Mouse (Mus musculus): ENCODE results near the gene Nkg7.
"Not testable (repeated sequence)": the region's sequence is repeated elsewhere in the genome, so short reads cannot be mapped to it uniquely, and the experiment has no call there.

Nkg7 gene

DNA sequence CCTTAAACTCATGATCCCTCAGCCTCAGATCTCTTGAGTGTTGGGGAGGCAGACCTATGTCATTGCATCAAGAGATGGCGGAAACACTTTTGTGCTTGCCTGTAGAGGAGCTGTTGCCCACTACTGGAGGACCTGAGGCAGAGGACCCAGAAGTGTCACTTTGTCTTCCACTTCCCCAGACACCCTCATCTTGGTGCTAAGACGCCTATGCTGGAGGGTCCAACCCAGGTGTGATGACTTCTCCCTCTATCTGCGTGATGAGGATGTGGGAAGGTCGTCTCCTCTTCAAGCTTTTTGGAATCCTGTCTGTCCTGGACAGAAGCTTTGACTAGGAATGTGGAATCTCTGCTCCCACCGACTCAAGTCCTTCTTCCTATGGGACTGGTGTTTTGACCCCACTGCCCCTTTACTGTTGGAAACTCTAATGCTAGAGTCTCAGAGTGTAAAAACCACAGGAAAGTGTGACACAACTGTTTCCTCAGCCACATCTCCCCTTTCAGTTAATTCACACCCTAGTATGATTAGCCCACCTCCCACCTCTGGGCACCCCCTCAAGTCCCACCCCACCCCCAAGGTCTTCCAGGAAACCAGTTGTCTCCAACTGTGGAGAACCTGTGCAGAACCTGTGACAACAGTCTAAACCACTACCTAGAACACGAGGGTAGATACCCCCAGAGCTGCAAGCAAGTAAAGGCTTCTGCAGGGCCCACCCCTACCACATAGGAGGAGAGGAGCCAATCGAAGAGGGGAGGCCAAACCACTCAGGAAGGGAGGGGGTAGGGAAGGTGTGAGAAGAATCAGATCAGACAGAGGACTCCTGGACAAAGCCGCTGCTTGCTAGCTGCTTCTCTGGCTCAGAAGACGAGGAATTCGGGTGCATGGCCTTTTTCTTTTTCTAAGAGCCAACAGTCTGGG, at the start of gene Nkg7:
Gene Nkg7, plus strand, starts transcription at position 733 of the 915 bp plus-strand sequence.
- DNase-seq (ENCODE audit: low read depth, low spot score) = no peak

DNA sequence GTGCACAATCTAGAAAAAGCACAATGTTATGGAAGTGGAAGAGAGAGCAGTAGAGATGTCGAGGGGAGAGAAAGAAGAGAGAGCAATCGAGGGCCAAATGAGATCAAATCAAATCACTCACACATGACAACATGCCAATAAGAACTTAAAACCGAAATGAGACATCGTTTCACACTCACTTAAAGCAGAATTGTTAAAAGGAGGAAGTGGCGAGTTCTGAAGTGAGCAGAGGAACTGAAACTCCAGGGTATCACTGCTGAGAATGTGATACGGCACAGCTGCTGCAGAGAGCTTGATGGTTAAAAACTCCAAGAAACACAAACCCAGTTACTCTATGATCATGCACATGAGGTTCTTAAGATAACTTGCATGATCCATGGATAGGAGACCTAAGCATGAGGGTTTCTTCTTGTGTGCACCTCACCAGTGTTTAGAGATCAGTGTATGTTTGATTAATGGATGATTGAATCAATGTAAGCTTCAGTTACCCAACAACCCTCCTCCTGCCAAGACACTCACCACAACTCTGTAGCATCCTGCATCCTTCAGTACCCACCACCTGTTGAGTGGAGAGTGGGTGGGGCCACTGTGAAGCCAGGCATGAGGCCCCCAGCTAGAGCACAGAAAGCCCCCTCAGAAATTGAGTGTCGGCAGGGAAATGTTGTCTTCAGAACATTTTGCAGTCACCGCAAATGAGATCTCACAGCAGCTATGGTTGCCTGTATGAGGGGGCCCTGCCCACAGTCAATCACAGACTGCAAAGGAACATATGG, 44.3 kb upstream of the Nkg7 start:
- DNase-seq (ENCODE audit: low read depth, low spot score) = no peak

DNA sequence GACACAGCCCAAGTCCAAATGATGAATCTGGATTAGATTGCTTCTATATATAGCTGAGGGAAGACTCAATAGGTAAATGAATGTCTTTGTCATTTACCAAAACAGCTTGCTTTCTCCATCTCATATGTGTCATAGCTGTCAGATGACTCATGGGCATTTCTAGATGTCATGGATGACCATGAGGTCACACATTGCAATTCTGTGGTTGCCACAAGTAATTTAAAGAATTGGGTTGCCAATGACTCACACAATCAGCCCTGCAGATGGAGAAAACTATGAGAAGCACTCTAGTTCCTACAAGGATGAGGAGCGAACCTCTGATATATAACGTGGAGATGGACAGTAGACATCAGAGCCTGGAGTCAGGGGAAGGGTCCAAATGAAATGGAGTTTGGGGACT, 37.4 kb upstream of the Nkg7 start:
- DNase-seq (ENCODE audit: low read depth, low spot score) = no peak

DNA sequence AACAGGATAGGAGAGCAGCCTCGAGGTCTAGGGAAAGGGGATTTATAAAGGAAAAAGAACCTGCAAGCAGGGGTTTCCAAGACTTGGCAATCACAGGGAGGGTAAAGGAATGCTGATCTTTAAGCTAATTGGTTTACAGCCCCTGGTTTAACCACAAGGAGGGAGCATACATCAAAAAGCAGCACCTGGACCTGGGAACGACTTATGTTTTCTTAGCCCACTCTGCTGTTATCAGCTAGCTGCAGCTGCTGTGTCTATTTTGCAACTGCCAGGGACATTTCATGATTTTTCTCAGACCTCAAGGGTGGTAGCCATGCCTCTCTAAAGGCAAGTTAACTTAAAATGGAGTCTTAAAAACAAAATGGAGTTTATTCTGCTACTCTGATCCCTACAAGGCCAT, 34.2 kb upstream of the Nkg7 start:
- DNase-seq (ENCODE audit: low read depth, low spot score) = no peak

GRCm38 (mm10) chr7:43407573-43407972, 29.3 kb upstream of the Nkg7 start:
- no peak for DNase-seq (ENCODE audit: low read depth, low spot score)

DNA sequence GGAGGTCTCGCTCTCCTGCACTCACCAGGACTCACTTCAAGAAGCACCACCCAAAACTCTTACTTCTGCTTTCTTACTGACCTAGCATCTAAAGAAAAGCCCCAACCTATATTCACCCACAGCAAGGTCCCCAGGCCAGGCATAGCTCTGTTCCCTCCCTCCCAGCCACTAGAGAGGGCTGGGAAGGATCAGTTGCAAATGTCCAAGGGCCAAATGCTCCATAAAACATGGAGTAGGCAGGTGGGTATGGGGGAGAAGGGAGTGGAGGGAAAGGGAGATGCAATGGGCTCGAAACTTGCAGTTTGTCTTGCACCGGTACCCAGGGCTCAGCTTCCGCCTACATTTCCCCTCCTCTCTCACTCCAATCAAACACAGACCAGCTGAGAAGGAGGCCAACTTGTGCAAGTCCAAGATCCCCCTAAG, 28.7 kb upstream of the Nkg7 start, which contains the start of gene Siglecg:
Gene Siglecg, plus strand, starts transcription at position 74 of the 423 bp plus-strand sequence.
- no peak for DNase-seq (ENCODE audit: low read depth, low spot score)

DNA sequence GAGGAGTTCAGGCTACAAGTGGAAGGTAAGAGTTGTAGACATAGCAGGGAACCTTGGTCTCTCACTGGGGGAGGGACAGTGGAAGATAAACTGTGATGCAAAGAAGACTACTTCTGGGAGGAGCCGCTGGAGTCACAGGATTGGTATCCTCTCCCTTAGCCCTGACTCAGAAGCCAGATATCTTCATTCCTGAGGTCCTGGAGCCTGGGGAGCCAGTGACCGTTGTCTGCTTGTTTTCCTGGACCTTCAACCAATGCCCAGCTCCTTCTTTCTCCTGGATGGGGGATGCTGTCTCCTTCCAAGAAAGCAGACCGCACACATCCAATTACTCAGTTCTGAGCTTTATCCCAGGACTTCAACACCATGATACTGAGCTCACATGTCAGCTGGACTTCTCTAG, 27.8 kb upstream of the Nkg7 start:
- no peak for DNase-seq (ENCODE audit: low read depth, low spot score)

- DNase-seq (ENCODE audit: low read depth, low spot score) = not testable (repeated sequence)
Observed at GRCm38 (mm10) chr7:43411724-43412123, 25.1 kb upstream of the Nkg7 start.

DNA sequence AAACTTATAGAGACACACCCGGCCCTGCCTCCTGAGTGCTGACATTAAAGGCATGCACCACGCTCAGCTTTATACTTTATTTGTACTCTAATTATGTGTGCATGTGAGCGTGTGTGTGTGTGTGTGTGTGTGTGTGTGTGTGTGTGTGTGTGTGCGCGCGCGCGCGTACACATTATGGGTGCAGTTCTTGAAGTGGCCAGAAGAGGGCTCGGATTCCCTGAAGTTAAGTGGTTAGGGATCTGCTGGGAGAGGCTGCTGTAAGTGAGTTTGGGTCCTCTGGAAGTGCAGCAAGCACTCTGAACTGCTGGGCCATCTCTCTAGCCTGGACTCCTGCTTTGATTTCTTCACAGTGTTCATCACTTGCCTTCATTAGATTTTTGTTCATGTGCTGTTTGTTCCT, 19.6 kb upstream of the Nkg7 start:
- peak; percentile 84 for DNase-seq (ENCODE audit: low read depth, low spot score)

DNA sequence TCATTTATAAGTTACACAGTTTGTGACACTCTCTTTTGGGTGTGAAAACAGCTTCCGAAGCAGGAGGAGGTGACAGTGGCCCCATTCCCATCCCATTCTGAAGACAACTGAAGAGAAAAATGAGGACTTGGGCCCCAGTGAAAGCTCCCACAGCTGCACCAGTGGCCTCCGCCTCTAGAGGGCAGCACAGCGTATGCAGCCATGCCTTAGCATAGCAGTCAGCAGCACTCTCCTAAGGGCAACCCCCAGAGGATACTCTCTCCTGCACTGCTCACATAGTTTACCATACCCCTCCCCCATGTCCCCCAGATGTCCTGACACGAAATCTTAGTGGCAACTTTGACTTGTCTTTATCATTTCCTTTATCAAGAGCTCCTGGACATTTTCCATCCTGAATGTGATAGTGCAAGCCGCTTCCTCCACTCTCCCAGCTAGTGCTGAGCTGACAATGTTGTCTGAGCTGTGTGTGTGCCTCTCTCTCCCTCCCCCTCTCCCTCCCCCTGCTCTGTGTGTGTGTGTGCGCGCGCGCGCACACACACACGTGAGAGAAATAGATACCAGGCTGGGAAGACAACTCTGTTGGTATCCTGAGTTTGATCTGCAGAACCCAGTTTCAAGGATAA, 13.8 kb upstream of the Nkg7 start:
- peak; percentile 91 for DNase-seq (ENCODE audit: low read depth, low spot score)

- DNase-seq (ENCODE audit: low read depth, low spot score) = no peak
Observed at GRCm38 (mm10) chr7:43423991-43424625, 12.8 kb upstream of the Nkg7 start.

- peak; percentile 34 for DNase-seq (ENCODE audit: low read depth, low spot score)
Observed at GRCm38 (mm10) chr7:43427406-43427805, 9.5 kb upstream of the Nkg7 start, which contains the start of gene Lim2. Gene Lim2, plus strand, starts transcription at chr7:43427670.

DNA sequence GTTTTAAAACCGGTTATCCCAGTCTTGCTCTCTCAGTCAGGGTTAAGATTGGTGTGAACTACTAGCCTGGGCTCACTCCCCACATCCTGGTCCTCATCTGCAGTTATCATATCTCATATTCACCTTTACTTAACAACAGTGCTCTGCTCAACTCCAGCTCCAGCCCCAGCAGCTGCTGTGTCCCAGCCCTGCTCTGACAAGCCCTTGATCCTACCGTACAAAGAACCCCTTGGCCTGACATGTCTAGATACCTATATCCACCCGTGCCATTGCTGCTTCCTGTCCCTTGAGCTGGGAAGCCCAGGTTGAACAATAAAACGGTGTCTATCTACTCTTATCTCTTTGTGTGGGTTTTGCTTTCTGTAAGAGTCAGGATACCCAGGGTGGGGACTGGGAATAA, 7.4 kb upstream of the Nkg7 start:
- no peak for DNase-seq (ENCODE audit: low read depth, low spot score)

- peak; percentile 53 for DNase-seq (ENCODE audit: low read depth, low spot score)
Observed at GRCm38 (mm10) chr7:43432891-43433290, 4.0 kb upstream of the Nkg7 start.

GRCm38 (mm10) chr7:43434676-43435075, 2.2 kb upstream of the Nkg7 start:
- DNase-seq (ENCODE audit: low read depth, low spot score) = no peak

DNA sequence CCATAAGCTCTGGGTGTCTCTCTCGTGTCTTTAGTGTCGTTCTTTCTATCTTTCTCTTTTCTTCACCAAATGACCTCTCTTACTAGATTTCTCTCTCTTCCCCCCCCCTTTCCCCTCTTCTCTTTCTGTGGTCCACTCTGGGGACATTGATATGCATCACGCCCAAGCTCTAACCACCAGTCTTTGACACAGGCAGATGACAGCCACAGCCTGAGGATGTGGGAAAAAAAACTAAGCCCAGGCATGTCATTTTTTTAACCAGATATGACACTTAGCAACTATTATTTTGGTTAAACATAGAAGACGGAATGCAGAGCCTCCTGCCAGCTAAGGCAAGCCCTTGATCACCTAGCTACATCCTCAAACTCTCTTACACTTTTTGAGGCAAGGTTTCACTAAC, 1.7 kb downstream of the Nkg7 start:
- no peak for DNase-seq (ENCODE audit: low read depth, low spot score)

DNA sequence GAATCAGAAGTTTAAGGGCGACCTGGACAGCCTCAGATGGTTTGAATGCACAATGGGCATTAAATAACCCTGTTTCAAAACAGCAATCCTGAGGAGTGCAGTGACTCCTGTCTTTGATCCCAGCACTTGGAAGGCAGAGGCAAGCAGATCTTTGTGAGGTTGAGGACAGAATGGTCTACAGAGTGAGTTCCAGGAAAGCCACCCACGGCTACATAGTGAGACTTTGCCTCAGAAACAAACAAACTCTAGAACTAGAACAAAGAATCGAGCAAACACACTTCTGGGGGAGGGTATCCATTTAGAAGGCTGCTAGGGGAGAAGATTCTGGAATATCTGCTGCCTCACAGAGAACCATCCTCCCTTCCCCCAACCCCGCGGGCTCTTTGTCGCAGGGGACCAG, 3.6 kb downstream of the Nkg7 start, which contains the start of gene Cldnd2:
Gene Cldnd2, plus strand, starts transcription at position 301 of the 400 bp plus-strand sequence.
- no peak for DNase-seq (ENCODE audit: low read depth, low spot score)

DNA sequence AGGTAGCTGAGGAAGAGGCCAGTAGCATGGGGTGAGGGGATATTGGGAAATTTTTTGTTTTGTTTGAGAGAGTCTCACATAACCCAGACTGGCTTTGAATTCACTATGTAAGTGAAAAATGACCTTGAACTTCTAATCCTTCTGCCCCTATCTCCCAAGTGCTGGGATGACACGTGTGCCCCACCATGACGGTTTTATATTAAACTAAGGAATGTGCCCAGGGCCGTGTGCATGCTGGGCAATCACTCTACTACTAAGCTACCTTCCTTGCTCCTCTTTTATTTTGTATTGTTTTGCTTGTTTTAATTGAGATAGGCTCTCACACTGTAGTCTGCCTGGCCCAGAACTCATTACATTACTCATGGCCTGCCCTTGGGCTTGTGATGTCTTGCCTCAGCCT, 4.2 kb downstream of the Nkg7 start:
- DNase-seq (ENCODE audit: low read depth, low spot score) = no peak

DNA sequence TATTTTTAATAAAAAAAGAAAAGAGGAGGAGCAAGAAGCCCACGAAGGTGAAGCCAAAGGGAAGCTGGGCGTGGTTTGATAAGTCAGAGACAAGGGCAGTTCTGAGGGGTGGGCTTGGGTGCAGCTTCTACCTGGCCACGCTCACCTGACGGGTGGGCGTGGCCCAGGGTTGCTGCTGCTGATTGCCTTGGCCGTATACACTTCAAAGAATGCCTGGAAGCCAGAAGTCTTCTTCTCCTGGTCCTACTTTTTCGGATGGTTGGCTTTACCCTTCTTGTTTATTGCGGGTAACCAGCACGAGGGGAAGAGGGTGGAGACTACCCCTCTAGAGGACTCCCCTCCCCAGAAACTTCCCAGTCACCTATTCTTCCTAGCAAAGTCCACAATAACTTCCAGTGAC, 5.8 kb downstream of the Nkg7 start:
- no peak for DNase-seq (ENCODE audit: low read depth, low spot score)

- peak; percentile 66 for DNase-seq (ENCODE audit: low read depth, low spot score)
Observed at GRCm38 (mm10) chr7:43443126-43443916, 6.4 kb downstream of the Nkg7 start.

- peak; percentile 98 for DNase-seq (ENCODE audit: low read depth, low spot score)
Observed at GRCm38 (mm10) chr7:43443917-43444293, 7.0 kb downstream of the Nkg7 start, which contains the start of the genes Etfb and Gm45233. Gene Etfb, plus strand, starts transcription at chr7:43444083. Gene Gm45233, plus strand, starts transcription at chr7:43444128.
